Mouse (Mus musculus) CD4-positive, CD25-positive, alpha-beta regulatory T cell, adult 2 months (primary cell): ENCODE measurements around the gene Plscr2.

ENCODE experiments used
- DNase-seq: peaks from one replicate; pipeline ENCODE4 v3.0.0-alpha.2; 2012; ENCODE audit warnings: low read depth, low spot score

Gene Plscr2

GRCm38 (mm10) chr9:92338954-92339353 is 63.6 kb downstream of the Plscr2 start:
- no peak for DNase-seq
